Mouse (Mus musculus): Measurements from ENCODE around the gene Ppp1r13l.

GRCm38 (mm10) chr7:19383708-19384107 lies 24.2 kb downstream of the Ppp1r13l start:
- TF ChIP-seq CTCF (IDR thresholded peaks at IDR 0.05; ENCODE audit: borderline replicate concordance, control insufficient read depth, extremely low read depth, insufficient read depth, low read length, poor library complexity) = no peak
- TF ChIP-seq POLR2A (IDR thresholded peaks at IDR 0.05; ENCODE audit: control insufficient read depth, extremely low read depth, insufficient read depth, low read length, poor library complexity) = no peak
